Mouse (Mus musculus): ENCODE measurements around the gene 4933416C03Rik.

DNA sequence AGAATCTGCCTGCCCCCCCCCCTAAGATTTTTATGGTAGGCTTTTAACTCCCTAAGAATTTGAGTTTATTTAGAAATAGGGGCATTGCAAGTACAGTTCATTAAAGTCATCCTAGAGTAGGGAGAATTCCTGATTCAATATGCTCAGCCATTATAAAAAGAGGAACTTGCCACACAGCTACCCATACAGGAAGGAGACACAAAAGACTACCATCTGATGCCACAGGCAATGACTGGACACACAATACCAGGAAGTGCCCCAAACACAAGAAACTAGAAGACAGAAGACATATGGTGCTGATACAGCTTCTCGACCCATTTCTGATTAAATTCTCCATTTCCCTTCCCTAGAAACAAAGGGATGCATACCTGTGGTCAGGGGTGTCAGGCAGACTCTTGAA is 43.0 kb upstream of the 4933416C03Rik start:
- TF ChIP-seq CTCF (IDR thresholded peaks at IDR 0.05; ENCODE audit: insufficient read depth, low read length) (no peak), POLR2A (IDR thresholded peaks at IDR 0.05; ENCODE audit: borderline replicate concordance, extremely low read depth, low read depth, low read length) (no peak)

Measured in lung, adult 2 months (tissue).